Mouse (Mus musculus) brain, adult 10 weeks (tissue): ENCODE data around the gene Nmt2. TPM values are rescaled to one million over a fixed set of nuclear protein-coding genes. Genes with fewer than 3 reads are reported as not detected.

Experiments used
- polyA plus RNA-seq: library from polyadenylated mRNA; stranded (reverse); fragments of 350-450 nt; fragmentation: Illumina TruSeq; extraction: RNeasy Lipid Tissue Mini Kit (QIAGEN cat#74804); gene quantifications from one replicate; pipeline ENCODE4 v1.2.3, GENCODE M21; 2015; ENCODE audit warnings: low read depth, low replicate concordance

Nmt2 gene
- polyA plus RNA-seq = 74.0 TPM

DNA sequence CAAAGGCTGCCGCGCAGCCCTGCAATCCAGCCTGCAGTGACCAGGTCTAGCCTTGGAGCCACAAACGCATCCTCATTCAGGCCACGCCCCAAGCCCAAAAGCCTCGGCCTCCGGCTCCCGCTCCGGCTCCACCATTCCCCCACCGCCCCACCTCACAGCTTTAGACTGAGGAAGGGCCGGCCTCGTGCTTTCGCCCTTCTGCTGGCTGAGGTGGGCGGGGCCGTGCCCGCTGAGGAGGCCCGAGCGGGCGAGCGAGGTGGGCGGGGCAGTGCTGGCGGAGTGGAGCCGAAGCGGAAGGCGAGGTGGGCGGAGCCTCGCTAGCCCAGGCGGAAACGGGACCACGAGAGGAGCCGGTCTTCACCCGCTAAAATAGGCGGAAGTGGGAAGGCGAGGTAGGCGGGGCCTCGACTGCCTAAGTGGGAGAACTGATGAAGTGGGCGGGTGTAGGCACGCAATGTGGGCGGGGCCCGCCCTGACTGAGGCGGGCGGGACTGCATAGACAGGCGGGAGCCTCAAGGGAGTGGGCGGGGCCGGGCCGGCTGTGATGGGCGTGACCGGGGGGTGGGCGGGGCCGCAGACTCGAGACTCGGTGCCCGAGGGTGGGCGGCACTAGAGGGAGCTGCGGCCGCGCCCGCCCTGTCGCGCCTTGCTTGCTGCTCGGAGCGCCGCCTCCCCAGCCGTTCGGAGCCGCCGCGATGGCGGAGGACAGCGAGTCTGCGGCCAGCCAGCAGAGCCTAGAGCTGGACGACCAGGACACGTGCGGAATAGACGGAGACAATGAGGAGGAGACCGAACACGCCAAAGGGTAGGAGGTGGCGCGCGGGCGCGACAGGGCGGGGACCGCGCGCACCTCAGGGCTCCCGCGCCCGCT lies at the start of gene Nmt2:
Gene Nmt2 (plus strand): TSS at position 611 of the 871 bp plus-strand sequence.

DNA sequence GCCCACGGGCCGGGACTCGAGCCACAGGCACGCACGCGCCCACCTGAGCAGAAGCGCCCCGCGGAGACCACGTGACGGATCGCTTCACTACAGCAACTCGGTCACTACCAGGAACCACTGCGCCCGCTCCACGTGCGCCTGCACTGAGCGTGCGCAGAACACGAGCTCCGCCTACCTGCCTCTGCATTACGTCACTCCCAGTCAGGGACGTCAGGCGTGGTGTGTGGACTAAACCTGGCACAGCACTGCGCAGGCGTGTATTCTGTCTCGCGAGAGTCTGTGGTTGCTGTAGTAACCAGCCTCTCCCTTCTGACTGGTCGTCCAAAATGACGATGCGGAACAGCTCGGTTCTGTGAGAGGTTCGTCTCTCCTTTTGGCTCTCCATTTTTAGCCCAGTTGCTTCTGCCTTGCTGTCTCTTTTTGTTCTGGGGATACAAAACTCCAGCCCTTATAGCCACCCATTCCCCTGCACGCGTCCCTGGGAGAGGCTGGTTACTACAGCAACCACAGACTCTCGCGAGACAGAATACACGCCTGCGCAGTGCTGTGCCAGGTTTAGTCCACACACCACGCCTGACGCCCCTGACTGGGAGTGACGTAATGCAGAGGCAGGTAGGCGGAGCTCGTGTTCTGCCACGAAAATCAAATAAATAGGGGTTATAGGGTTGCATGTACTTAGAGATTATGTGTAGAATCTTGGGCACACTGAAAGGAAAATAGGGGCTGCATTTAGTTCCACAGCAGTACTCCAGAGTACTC lies 48.7 kb downstream of the Nmt2 start, which contains the start of gene Rpp38:
Gene Rpp38 (minus strand): TSS at position 160 of the 759 bp plus-strand sequence.

DNA sequence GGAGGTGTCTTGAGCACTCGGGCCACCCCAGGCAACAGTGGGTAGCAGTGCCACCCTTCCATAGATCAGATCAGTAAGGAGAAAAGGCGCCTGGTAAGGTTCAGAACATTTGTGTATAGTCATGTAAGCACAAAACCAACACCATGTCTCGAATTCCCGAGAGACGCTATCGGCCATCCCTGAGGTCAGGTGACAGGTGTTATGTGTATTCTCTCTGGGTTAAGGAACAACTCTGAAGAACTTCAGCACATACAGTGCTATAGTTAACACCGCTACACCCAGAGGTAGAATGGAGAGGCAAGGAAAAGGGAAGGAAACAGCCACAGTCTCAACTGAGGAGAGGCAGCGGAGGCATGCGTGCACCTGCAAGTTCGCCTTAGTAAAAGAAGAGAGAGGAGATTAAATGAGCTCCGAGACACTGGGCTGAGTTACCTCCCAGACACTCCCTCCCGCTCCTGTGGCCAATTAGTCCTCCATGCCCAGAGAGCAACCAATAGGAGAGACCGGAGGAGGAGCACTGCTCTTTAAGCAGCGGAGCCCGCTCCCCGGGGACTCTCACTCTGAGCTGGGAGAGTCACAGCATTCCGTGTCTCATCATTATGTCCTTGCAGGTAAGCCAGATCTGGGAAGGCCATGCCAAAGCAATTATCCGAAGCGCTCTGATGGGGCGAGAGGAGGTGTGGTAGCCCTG lies 51.7 kb downstream of the Nmt2 start, which contains the start of gene Acbd7:
Gene Acbd7 (plus strand): TSS at position 558 of the 691 bp plus-strand sequence.

Other genes with a start within 250 kb of the Nmt2 start
- gene Fam171a1, start 170.0 kb upstream of the Nmt2 start, polyA plus RNA-seq = 46.6 TPM
- gene Rpp38, start 48.4 kb downstream of the Nmt2 start, polyA plus RNA-seq = 15.9 TPM
- gene Acbd7, start 52.0 kb downstream of the Nmt2 start, polyA plus RNA-seq = 1.5 TPM
- not detected for gene Olah, start 113.0 kb downstream of the Nmt2 start, polyA plus RNA-seq
- gene Meig1, start 138.4 kb downstream of the Nmt2 start, polyA plus RNA-seq = 9.0 TPM
- gene Dclre1c, start 139.9 kb downstream of the Nmt2 start, polyA plus RNA-seq = 7.9 TPM
- gene Suv39h2, start 190.8 kb downstream of the Nmt2 start, polyA plus RNA-seq = 3.5 TPM
- 2.7 TPM for gene Gm45902, start 228.6 kb downstream of the Nmt2 start, polyA plus RNA-seq
- gene Hspa14, start 228.6 kb downstream of the Nmt2 start, polyA plus RNA-seq = 40.9 TPM
- gene Cdnf, start 228.8 kb downstream of the Nmt2 start, polyA plus RNA-seq = 1.1 TPM